ENCODE assay signal across 8 mouse cellular contexts in genomic region chr2:165852896-165853633, GRCm38 (mm10). TPM values are rescaled to one million over a fixed set of nuclear protein-coding genes. Genes with fewer than 3 reads are reported as not detected.
A peak's percentile ranks its signal among the peaks of the same experiment; 100 is the strongest.
DNase-seq lines count a peak whose midpoint lies in the region; ATAC-seq and TF ChIP-seq lines count a peak whose summit lies in the region.

No protein-coding gene starts in this region.

- H3K4me3 ChIP-seq in heart, embryonic 10.5 days = no peak overlapping the region
- no peak overlapping the region for H3K4me3 ChIP-seq in liver, embryonic 13.5 days (replicated peaks)
- no peak overlapping the region for H3K4me3 ChIP-seq in liver, embryonic 11.5 days (ENCODE audit: low read depth, low read length)
- H3K4me3 ChIP-seq in bone marrow macrophage, adult 2 months (ENCODE audit: insufficient read depth, low read length) = no peak overlapping the region

- whole genome bisulfite sequencing in heart, embryonic 10.5 days = 81% methylated on average over 9 of the region's 9 CpGs
- WGBS in liver, embryonic 13.5 days (ENCODE audit: insufficient replicate concordance) = 56% methylated on average over 9 of the region's 9 CpGs
- WGBS in liver, embryonic 11.5 days = 72% methylated on average over 9 of the region's 9 CpGs

- H3K4me1 ChIP-seq in heart, embryonic 10.5 days = peaks cover 92% of the 10 kb centered on the region
- H3K4me1 ChIP-seq in liver, embryonic 13.5 days (replicated peaks) = peaks cover 79% of the 10 kb centered on the region
- H3K4me1 ChIP-seq in liver, embryonic 11.5 days (replicated peaks; ENCODE audit: control insufficient read depth, insufficient read depth, low read length) = peaks cover 53% of the 10 kb centered on the region
- peaks cover 60% of the 10 kb centered on the region for H3K4me1 ChIP-seq in bone marrow macrophage, adult 2 months (ENCODE audit: control insufficient read depth, insufficient read depth, low read length)

- no peak for DNase-seq in heart, embryonic 10.5 days (ENCODE audit: low spot score)
- DNase-seq in heart, adult 9 months (ENCODE audit: low spot score in 2 of 2) = no peak
- no peak for DNase-seq in liver, embryonic 13.5 days
- no peak for DNase-seq in liver, embryonic 11.5 days (ENCODE audit: low spot score)
- no peak for DNase-seq in Muller cell, postnatal 12 days (ENCODE audit: inconsistent ontology term)
- DNase-seq in left cerebral cortex, postnatal 10 days (ENCODE audit: extremely low spot score in 1 of 2, low spot score in 2 of 2) = no peak

- H3K9ac ChIP-seq in liver, embryonic 13.5 days = no peak overlapping the region
- no peak overlapping the region for H3K9ac ChIP-seq in liver, embryonic 11.5 days (ENCODE audit: low read depth, low read length)

- no peak for TF ChIP-seq POLR2A in bone marrow macrophage, adult 2 months (IDR thresholded peaks at IDR 0.05; ENCODE audit: borderline replicate concordance, low read depth, low read length)

- H3K27ac ChIP-seq in heart, embryonic 10.5 days = peak overlapping the region; percentile 73
- peak overlapping the region; percentile 15 for H3K27ac ChIP-seq in liver, embryonic 13.5 days
- no peak overlapping the region for H3K27ac ChIP-seq in liver, embryonic 11.5 days (ENCODE audit: low read depth, low read length)
- H3K27ac ChIP-seq in bone marrow macrophage, adult 2 months (ENCODE audit: insufficient read depth, low read depth, low read length) = peak overlapping the region; percentile 23; the same call in 1 of the 2 replicates

- no peaks in the 10 kb centered on the region for H3K9me3 ChIP-seq in heart, embryonic 10.5 days
- no peaks in the 10 kb centered on the region for H3K9me3 ChIP-seq in liver, embryonic 13.5 days (replicated peaks)
- H3K9me3 ChIP-seq in liver, embryonic 11.5 days (ENCODE audit: control insufficient read depth, low read length) = no peaks in the 10 kb centered on the region

- no peak overlapping the region for H3K4me2 ChIP-seq in liver, embryonic 13.5 days
- no peak overlapping the region for H3K4me2 ChIP-seq in liver, embryonic 11.5 days

- H3K27me3 ChIP-seq in heart, embryonic 10.5 days (ENCODE audit: insufficient read depth, poor library complexity, severe bottlenecking) = no peaks in the 10 kb centered on the region
- no peaks in the 10 kb centered on the region for H3K27me3 ChIP-seq in liver, embryonic 13.5 days
- H3K27me3 ChIP-seq in liver, embryonic 11.5 days (replicated peaks; ENCODE audit: control insufficient read depth, insufficient read depth, low read length) = no peaks in the 10 kb centered on the region

- intact Hi-C loops in left cerebral cortex, postnatal 10 days (cut with DNase I) = no loop called here

- H3K36me3 ChIP-seq in heart, embryonic 10.5 days = peaks cover 41% of the 10 kb centered on the region
- peaks cover 59% of the 10 kb centered on the region for H3K36me3 ChIP-seq in liver, embryonic 13.5 days
- peaks cover 25% of the 10 kb centered on the region for H3K36me3 ChIP-seq in liver, embryonic 11.5 days (ENCODE audit: control insufficient read depth, insufficient read depth, low read length)

- ATAC-seq in liver, embryonic 13.5 days (ENCODE audit: low read depth) = no peak
- no peak for ATAC-seq in liver, embryonic 11.5 days (replicated peaks; ENCODE audit: low FRiP score)
- peak; percentile 42 for ATAC-seq in megakaryocyte-erythroid progenitor cell, adult 5-6 weeks (replicated peaks; ENCODE audit: low FRiP score, low TSS enrichment, poor library complexity, severe bottlenecking)

- no peak for TF ChIP-seq CTCF in bone marrow macrophage, adult 2 months (IDR thresholded peaks at IDR 0.05; ENCODE audit: low read depth, low read length)

RNA-seq across cellular contexts. Expression of gene Zmynd8, which starts 45.8 kb away (rescaled TPM):
- polyA plus RNA-seq in heart, embryonic 10.5 days (2016; fragmentation: Nextera tagmentation; extraction: Ambion mirVana) = 57.1 and 58.5 TPM in 2 replicates
- polyA plus RNA-seq in liver, embryonic 13.5 days (2015; fragmentation: Nextera tagmentation; extraction: Ambion mirVana) = 26.5 and 28.3 TPM in 2 replicates
- polyA plus RNA-seq in liver, embryonic 11.5 days (2014; fragmentation: Nextera tagmentation; extraction: Ambion mirVana) = 49.1 and 55.8 TPM in 2 replicates
- polyA plus RNA-seq in bone marrow macrophage, adult 2 months (2012; ENCODE audit: insufficient read depth, insufficient read length, missing spikeins) = 97.8 and 99.5 TPM in 2 replicates
- total RNA-seq in megakaryocyte-erythroid progenitor cell, adult 5-6 weeks (2014; fragmentation: Nextera tagmentation) = 70.9 and 80.1 TPM in 2 replicates
- total RNA-seq in megakaryocyte-erythroid progenitor cell, adult 5-6 weeks (2017) = 27.2 and 42.9 TPM in 2 replicates
- total RNA-seq in left cerebral cortex, postnatal 10 days (2021) = 100 to 1,000 TPM; 101 to 104 TPM
